Mouse (Mus musculus): ENCODE measurements around the gene Gm45713. TPM values are rescaled to one million over a fixed set of nuclear protein-coding genes. Genes with fewer than 3 reads are reported as not detected.

Gene Gm45713
- total RNA-seq, 2 experiments from 2014 or later = not detected

DNA sequence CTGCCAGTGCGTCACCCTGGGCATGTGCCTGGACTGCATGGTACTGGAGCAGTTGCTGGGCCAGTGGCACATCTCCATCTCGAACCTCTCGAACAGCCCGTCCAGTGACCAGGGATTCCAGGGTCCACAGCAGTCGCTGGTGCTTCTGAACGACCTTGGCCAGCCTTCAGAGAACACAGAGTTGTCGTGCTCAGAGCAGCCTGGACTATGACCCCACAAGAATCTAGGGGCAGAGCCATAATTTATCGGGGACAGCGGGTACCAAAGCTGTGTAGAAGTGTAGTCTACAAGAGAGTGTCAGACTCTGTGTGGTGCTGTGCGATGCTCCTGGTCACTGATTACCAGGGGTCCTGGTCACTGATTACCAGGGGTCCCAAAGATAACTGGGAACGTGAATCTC, 11.9 kb upstream of the Gm45713 start:
- intact Hi-C loops (cut with DNase I) = no loop called here
- no peak for DNase-seq (ENCODE audit: low spot score)

DNA sequence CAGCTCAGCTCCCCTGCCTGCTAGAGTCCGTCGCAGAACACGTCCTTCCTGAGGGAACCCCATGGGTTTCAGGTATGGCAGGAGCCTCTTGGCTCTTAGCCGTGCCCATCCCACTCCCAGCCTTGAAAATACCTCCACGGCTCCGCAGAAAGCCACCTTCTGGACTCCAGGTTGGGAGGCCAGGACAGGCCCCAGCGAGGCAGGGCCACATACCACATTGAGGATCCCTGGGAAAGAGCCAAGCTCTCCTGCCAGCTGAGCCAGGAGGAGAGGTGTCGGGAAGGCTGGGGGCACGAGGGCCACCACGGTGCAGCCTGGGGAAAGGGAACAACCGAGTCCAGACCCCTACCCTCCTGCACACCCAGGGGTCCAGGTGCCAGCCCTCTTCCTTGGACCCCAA, 11.2 kb upstream of the Gm45713 start:
- no peak for DNase-seq (ENCODE audit: low spot score)
- intact Hi-C loops (cut with DNase I) = no loop called here

DNA sequence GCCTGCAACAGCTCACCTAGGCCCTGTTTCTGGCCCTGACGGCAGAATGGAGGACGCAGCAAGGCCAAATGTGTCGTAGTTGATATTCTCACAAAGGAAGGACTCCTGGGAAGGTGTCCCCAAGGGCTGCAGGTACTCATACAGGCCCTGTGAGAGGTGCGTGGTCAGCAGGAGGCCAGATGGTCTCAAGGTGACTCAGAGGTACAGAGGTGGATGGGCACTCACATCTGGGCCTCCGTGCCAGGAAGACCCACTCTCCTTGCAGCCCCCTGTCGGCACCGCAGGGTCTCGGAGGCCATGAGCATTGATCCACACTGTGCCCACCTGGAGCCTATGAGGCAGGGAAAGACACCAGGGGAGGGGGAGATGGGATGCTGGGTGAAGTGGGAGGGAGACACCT, 9.4 kb upstream of the Gm45713 start:
- intact Hi-C loops (cut with DNase I) = no loop called here
- no peak for DNase-seq (ENCODE audit: low spot score)

- intact Hi-C loops (cut with DNase I) = no loop called here
- DNase-seq (ENCODE audit: low spot score) = no peak
Measured at GRCm38 (mm10) chr7:45144368-45145174, 8.5 kb upstream of the Gm45713 start.

- intact Hi-C loops (cut with DNase I) = no loop called here
- no peak for DNase-seq (ENCODE audit: low spot score)
Measured at GRCm38 (mm10) chr7:45141914-45142313, 5.9 kb upstream of the Gm45713 start.

DNA sequence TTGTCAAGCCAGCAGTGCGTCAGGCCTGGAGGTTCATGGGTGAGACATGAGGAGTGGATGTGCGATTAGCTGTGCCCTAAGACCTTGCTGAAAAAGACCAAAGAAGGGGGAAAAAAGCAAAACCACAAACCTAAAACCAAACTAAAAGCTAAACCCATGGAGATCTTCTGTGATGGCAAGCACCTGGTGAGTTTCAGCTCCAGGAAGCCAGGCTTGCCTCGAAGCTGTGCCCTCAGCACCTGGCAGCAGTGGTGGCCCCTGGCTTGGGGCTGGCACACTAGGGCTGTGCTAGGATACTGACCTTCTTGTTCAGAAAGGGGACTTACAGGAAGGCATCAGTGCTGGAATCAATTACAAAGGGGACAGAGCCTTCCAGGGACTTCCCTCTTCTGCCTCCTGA, 5.3 kb upstream of the Gm45713 start:
- DNase-seq (ENCODE audit: low spot score) = no peak
- intact Hi-C loops (cut with DNase I) = no loop called here

DNA sequence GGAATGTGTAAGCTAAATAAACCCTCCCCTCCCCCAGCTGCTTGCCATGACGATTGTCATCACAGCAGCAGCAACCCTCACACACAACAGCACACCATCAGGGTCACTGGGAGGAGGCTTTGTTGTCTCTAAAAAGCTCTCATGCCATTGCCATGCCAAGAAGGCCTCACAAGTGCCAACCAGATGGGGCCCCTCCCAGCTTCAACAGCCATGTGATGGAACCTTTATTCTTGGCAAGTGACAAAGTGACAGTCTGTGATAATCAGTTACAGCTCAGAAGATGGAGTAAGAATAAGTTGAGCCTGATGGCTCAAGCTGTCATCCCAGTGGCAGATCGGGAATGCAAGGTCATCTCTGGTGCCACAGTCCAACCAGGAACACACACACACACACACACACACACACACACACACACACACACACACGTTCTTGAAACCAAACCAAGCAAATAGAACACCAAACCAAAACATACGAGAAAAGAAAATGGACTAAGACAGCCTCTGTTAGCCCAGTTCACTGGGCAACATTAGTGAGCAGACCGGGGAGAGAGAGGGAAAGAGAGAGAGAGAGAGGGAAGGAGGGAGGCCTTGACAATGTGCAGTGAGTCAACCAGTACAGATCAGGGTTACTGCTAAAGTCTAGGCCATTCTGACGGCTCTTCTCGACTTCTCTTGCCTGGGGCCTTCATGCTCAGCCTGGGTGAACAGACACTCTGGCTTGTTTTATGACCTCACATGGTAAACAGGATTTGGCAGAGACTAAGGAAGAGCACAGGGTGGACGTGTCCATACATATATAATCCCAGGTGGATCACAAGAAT, 4.1 kb upstream of the Gm45713 start:
- no peak for DNase-seq (ENCODE audit: low spot score)
- intact Hi-C loops (cut with DNase I) = no loop called here

DNA sequence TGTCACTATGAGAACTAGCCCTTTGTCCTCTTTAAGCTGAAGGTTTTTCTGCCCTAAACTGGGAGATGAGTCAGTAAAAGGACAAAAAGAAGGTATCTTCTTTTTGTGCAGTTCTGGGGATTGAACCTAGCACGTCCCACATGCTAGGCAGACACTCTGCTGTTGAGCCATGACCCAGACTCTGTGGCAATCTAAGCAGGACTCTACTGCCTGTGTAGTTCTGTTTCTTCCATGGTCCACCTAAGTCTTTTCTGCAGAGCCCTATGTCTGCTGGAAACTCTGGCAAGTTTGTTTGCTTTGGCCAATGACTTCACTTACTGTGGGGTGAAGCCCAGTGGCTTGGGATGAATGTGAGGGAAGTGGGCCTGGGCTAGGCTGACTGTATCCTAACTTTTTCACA, 2.4 kb upstream of the Gm45713 start:
- intact Hi-C loops (cut with DNase I) = no loop called here

GRCm38 (mm10) chr7:45137171-45138006, 1.4 kb upstream of the Gm45713 start:
- DNase-seq (ENCODE audit: low spot score) = no peak
- intact Hi-C loops (cut with DNase I) = no loop called here

More for the DNA sequence above, 2.4 kb upstream of the Gm45713 start:
- DNase-seq (ENCODE audit: low spot score) = no peak

DNA sequence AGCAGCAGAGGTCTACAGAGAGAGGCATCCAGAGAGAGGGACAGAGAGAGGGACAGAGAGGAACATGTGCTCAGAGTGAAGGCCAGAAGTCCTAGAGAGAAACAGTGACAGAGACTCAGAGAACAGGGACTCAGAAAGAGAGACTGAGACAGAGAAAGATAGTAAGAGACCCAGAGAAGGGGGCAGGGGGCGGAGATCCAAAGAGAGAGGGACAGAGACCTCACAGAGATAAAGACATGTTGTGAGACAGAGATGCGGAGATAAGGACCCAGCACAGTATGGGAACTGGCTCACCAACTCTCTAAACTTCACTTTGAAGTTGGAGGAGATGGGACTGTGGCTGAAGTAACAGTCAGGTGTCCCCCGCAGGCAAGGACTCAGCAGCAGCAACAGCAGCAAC, 661 bp downstream of the Gm45713 start:
- no peak for DNase-seq (ENCODE audit: low spot score)
- intact Hi-C loops (cut with DNase I) = no loop called here

DNA sequence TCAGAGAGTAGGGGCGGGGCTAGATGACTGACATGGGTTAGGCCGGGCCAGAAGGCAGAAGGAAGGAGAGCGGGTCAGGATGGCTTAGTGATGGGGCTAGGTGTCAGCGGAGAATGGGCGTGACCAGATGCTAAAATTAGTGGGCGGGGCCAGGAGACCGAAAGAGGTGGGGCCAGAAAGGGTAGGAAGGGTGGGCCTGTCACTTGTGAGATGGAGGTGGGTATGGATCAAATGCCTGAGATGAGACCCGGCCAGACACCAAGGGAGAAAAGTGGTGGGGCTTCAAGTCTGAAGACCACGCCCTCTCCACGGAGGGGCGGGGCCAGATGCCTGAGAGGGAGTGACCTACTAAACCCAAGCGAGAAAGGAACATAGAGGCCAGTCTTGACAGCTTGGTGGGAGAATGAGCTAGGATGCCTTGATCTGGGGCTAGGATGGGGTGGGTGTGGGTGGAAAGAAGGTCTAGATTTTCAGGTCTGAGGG, 1.4 kb downstream of the Gm45713 start:
- DNase-seq (ENCODE audit: low spot score) = no peak
- intact Hi-C loops (cut with DNase I) = no loop called here

DNA sequence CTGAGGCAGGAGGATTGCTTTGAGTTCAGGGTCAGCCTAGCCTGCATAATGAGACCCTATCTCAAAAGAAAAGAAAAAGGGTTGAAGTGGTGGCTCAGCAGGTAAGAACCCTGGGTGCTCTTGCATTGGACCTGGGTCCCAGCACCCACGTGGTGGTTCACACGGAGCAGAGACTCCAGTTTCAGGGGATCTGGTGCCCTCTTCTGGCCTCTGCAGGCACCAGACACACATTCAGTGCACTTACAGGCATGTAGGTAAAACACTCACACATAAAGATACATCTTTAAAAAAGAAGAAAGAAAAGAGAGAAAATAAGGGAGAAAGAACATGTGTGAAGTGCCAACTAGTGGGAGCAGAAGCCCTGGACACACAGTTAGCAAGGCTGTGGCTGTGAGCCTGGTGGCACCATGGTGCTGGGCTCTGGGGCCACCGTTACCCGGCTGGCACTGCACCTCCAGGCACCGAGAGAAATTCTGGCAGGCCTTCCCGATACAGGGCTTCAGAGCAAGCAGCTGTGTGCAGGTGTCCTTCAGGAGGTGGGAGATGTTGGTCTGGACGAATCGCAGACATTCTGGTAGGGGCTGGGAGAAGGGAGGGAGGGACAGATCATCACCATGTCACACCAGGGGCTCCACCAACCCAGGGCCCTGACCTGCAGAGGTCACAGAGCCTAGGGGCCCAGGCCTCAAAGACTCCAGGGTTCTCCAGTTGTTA, 2.4 kb downstream of the Gm45713 start:
- intact Hi-C loops (cut with DNase I) = no loop called here
- DNase-seq (ENCODE audit: low spot score) = no peak

DNA sequence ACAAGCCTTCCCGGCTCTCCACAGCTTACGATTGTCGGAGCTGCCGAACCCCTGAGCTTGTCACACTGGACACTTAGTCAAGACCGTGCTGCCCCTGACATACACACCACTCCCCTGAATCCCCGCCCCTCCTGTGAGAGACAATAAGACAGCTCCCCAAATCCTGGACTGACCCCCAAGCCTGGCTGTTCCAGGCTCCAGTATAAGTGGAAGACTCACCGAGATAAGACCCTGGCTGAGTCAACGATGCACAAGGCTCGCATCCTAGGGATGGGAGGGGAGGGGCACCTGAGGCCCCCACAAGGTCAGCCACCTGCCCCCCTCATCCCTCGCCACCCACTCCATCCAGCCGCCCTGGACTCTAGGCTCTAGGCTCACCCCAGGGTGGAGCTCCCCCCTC, 4.2 kb downstream of the Gm45713 start:
- intact Hi-C loops (cut with DNase I) = no loop called here
- DNase-seq (ENCODE audit: low spot score) = no peak

DNA sequence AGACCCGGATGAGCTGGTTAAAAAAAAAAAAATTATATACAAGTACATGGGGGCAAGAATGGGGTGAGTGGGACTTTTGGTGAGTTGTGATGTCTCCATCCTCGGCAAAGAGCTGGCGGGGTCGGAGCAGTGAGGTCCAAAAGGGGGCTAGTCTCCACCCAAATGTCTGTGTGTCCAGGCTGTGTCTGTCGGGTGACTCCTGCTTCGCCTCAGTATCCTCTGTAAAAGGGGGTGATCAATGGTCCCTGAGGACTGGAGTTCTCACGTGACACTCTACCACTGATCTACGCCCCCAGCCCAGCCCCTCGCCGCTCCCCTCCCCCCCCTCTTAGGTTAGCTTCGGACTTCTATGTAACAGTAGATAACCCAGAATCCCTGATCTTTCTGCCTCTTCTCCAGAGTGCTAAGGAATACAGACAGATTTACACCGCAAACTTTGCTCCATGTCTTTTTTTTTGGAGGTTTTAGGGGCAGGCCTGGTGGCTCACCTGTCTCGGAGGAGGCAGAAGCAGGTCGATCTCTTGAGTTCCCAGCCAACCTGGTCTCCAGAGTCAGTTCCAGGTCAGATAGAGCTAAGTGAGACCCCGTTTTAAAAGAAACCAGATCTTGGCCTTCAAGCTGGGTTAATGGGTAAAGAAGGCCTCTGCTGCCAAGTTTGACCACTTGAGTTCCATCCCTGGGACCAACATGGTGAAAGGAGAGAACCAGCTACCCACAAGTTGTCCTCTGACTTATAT, 6.1 kb downstream of the Gm45713 start:
- no peak for DNase-seq (ENCODE audit: low spot score)
- intact Hi-C loops (cut with DNase I) = loop anchor here (5.0 kb wide), 1 partner anchor 143 kb away; the partner anchor contains the start of gene Prmt1

DNA sequence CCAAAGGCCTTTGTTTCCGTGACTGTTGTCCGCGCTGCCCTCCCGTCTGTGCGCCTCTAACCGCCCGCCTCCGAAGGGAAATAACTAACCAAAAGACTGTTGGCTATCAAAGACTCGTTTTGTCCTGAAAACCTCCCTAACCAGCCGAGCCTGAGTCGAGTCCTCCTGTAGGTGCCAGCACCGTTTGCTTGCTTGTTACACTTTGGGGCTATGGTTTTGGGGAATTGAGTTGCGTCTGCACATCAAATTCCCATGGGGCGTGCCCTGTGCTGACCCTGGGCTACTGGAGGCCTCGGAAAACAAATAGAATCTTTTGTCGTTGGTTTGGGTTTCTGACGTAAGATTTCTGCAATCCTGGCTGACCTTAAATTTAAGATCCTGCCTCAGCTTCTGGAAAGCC, 6.7 kb downstream of the Gm45713 start:
- no peak for DNase-seq (ENCODE audit: low spot score)
- intact Hi-C loops (cut with DNase I) = loop anchor here (5.0 kb wide), 1 partner anchor 142 kb away; the partner anchor contains the start of gene Prmt1

- intact Hi-C loops (cut with DNase I) = loop anchor here (5.0 kb wide), 1 partner anchor 141 kb away; the partner anchor contains the start of gene Prmt1
- peak; percentile 99 for DNase-seq (ENCODE audit: low spot score)
Measured at GRCm38 (mm10) chr7:45128624-45129246, 7.3 kb downstream of the Gm45713 start, which contains the start of gene Rpl13a. Gene Rpl13a (minus strand): TSS chr7:45128761.

GRCm38 (mm10) chr7:45127700-45128224, 8.3 kb downstream of the Gm45713 start:
- intact Hi-C loops (cut with DNase I) = loop anchor here (5.0 kb wide), 1 partner anchor 140 kb away; the partner anchor contains the start of gene Prmt1
- no peak for DNase-seq (ENCODE audit: low spot score)

Measured in heart, postnatal 25 days (tissue).